Comparison of ENCODE assay signal across 12 mouse cellular contexts in the genomic region with DNA sequence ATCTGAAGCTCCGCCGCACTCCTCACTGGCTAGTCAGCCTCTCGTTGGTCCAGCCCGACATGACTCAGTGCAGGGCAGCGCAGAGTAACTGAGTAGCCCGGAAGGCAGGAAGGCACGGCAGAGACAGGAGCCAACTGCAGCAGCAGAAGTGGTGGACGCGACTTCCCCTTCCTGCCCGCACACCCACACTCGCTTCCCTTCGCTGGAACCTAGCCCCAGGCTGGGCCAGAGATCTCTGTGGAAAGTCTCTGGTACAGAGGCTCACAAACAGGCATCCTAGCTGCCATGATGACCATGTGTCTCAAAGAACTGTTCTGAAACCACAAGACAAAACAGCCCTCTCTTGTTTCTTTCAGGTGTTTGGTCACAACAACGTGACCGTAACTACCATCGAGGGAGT. TPM values are rescaled to one million over a fixed set of nuclear protein-coding genes. Genes with fewer than 3 reads are reported as not detected.
DNase-seq lines count a peak whose midpoint lies in the region; ATAC-seq and TF ChIP-seq lines count a peak whose summit lies in the region.
"Had no signal": no experiment of that assay in that cellular context is flagged by ENCODE, and none has a peak within 500 bp of the region (broad histone marks: within the 10 kb centered on the region; RNA-seq: fewer than 3 reads in every experiment).

No protein-coding gene starts in this region.

- H3K27ac ChIP-seq in ES-E14 (ENCODE audit: insufficient read depth, low read depth, low read length, poor library complexity, severe bottlenecking): no peak overlapping the region
- H3K27ac ChIP-seq: embryonic facial prominence, embryonic 12.5 days; gastrocnemius, adult 2 months; layer of hippocampus, adult 2 months had no signal

- 0 out of 2 replicates have a peak overlapping the region, but pooled peaks have one; percentile 19 for H3K9ac ChIP-seq in ES-E14 (ENCODE audit: insufficient read depth, low read depth, low read length, poor library complexity, severe bottlenecking)
- H3K9ac ChIP-seq: embryonic facial prominence, embryonic 12.5 days had no signal

- DNase-seq in lung, postnatal 36 days: peak; percentile 8
- DNase-seq in lung, postnatal 14 days: no peak
- DNase-seq in ES-E14 (ENCODE audit: low read depth, low spot score): no peak
- DNase-seq in thymus, postnatal 36 days: peak; percentile 43 to 62
- no peak for DNase-seq in layer of hippocampus, adult 9-10 months (ENCODE audit: low spot score)
- no peak for DNase-seq in frontal cortex, postnatal 10 days (ENCODE audit: low spot score in 2 of 2)
- DNase-seq: gastrocnemius, adult 2 months; heart, postnatal 10 days; right cerebral cortex, postnatal 14 days had no signal

- peaks cover 4 to 11% of the 10 kb centered on the region in 2 experiments; a peak in 2 of 4 replicates for H3K4me1 ChIP-seq in ES-E14 (ENCODE audit: control insufficient read depth in 2 of 2, insufficient read depth in 2 of 2, low read length in 2 of 2, poor library complexity in 1 of 2)

- no peaks in the 10 kb centered on the region for H3K9me3 ChIP-seq in ES-E14 (ENCODE audit: control insufficient read depth, insufficient read depth, low read depth, low read length)
- H3K9me3 ChIP-seq: embryonic facial prominence, embryonic 12.5 days had no signal

- in situ Hi-C loops in ES-E14 (cut with MboI; ENCODE audit: low sequenced_read_pairs in 2 of 2, unreplicated experiment in 2 of 2): no loop called here

- H3K36me3 ChIP-seq in ES-E14 (ENCODE audit: control insufficient read depth, insufficient read depth, low read length, poor library complexity, severe bottlenecking): no peaks in the 10 kb centered on the region
- H3K36me3 ChIP-seq: embryonic facial prominence, embryonic 12.5 days had no signal

- peak; percentile 69 to 84 for ATAC-seq in hematopoietic stem cell, adult 5-6 weeks (replicated peaks in 1 of 2; ENCODE audit: insufficient read depth in 1 of 2, low FRiP score in 2 of 2, low TSS enrichment in 1 of 2, low read depth in 1 of 2, poor library complexity in 2 of 2, severe bottlenecking in 2 of 2)

- peak overlapping the region in 1 of 2 experiments; percentile 32; a peak in 1 of 4 replicates for H3K4me3 ChIP-seq in ES-E14 (ENCODE audit: insufficient read depth in 1 of 2, low read depth in 1 of 2, low read length in 2 of 2, poor library complexity in 1 of 2, severe bottlenecking in 1 of 2)
- H3K4me3 ChIP-seq: embryonic facial prominence, embryonic 12.5 days; gastrocnemius, adult 2 months; layer of hippocampus, adult 2 months had no signal

TF ChIP-seq in ES-E14, 5 proteins besides CTCF, POLR2A, EP300 and RAD21:
- TF ChIP-seq HCFC1 (IDR thresholded peaks at IDR 0.05; ENCODE audit: borderline replicate concordance, insufficient read depth, low read length): no peak
- no peak for TF ChIP-seq ZC3H11A (IDR thresholded peaks at IDR 0.05; ENCODE audit: borderline replicate concordance, low read depth, low read length)
- TF ChIP-seq ZNF384 (IDR thresholded peaks at IDR 0.05; ENCODE audit: low read depth, low read length): no peak
- TF ChIP-seq MAFK (IDR thresholded peaks at IDR 0.05; ENCODE audit: insufficient read depth, low read depth, low read length): no peak
- no peak for TF ChIP-seq CHD2 (IDR thresholded peaks at IDR 0.05; ENCODE audit: low read depth, low read length)
TF ChIP-seq in ES-E14: peak in this region for 0.

RNA-seq across cellular contexts. Expression of gene Hspb8, which starts 41.4 kb away (rescaled TPM):
- total RNA-seq in ES-E14 (2012; rRNA removed): 11.8 and 29.1 TPM in 2 replicates
- 0.88 TPM in 1 of 2 replicates, not detected in the other for total RNA-seq in hematopoietic stem cell, adult 5-6 weeks (2017)

Comparison
In these comparisons a context has a peak if more than half of its experiments do, and no peak if none do; other contexts are left out.
1. DNase-seq: peak in lung, postnatal 36 days (single experiment) and thymus, postnatal 36 days (2 of 2); none in lung, postnatal 14 days (single experiment), ES-E14 (single experiment), layer of hippocampus, adult 9-10 months (single experiment) and frontal cortex, postnatal 10 days (0 of 2).